9 mouse cellular contexts compared by ENCODE assay signal in genomic region chr12:104002569-104003237, GRCm38 (mm10). TPM values are rescaled to one million over a fixed set of nuclear protein-coding genes. Genes with fewer than 3 reads are reported as not detected.
DNase-seq lines count a peak whose midpoint lies in the region; TF ChIP-seq lines count a peak whose summit lies in the region.
"Had no signal": no experiment of that assay in that cellular context is flagged by ENCODE, and none has a peak within 500 bp of the region (broad histone marks: within the 10 kb centered on the region; RNA-seq: fewer than 3 reads in every experiment).

No protein-coding gene starts in this region.

- no peaks in the 10 kb centered on the region for H3K36me3 ChIP-seq in MEL (ENCODE audit: control insufficient read depth in 1 of 2, insufficient read depth in 2 of 2, low read length in 2 of 2)
- H3K36me3 ChIP-seq: neural tube, embryonic 12.5 days had no signal

- peak; percentile 52 for DNase-seq in MEL (ENCODE audit: low read depth, low spot score)
- DNase-seq in adrenal gland, postnatal 14 days = peak; percentile 50
- DNase-seq in heart, postnatal 4 days = peak; percentile 31
- peak; percentile 62 for DNase-seq in lung, postnatal 14 days
- DNase-seq in layer of hippocampus, adult 8-10 months (ENCODE audit: low spot score in 2 of 2) = no peak
- DNase-seq in cerebellum, adult 9-10 months = no peak
- DNase-seq in frontal cortex, postnatal 14 days (ENCODE audit: low spot score in 2 of 2) = no peak

- H3K27ac ChIP-seq in MEL (ENCODE audit: control insufficient read depth, low read depth, low read length) = peak overlapping the region; percentile 85
- H3K27ac ChIP-seq: neural tube, embryonic 12.5 days had no signal

- no peak overlapping the region for H3K4me3 ChIP-seq in MEL (ENCODE audit: control insufficient read depth in 1 of 2, insufficient read depth in 1 of 2, low read depth in 2 of 2, low read length in 2 of 2)
- H3K4me3 ChIP-seq: neural tube, embryonic 12.5 days had no signal

- H3K27me3 ChIP-seq in MEL (ENCODE audit: control insufficient read depth in 1 of 2, insufficient read depth in 2 of 2, low read length in 2 of 2) = no peaks in the 10 kb centered on the region
- H3K27me3 ChIP-seq: neural tube, embryonic 12.5 days had no signal

- TF ChIP-seq CTCF in MEL (IDR thresholded peaks at IDR 0.05 in 2 of 3, conservative IDR thresholded peaks at IDR 0.05 in 1 of 3; ENCODE audit: control insufficient read depth in 1 of 3, insufficient read depth in 1 of 3, low read depth in 2 of 3, low read length in 3 of 3, poor library complexity in 1 of 3, severe bottlenecking in 1 of 3) = no peak

- no peaks in the 10 kb centered on the region for H3K9me3 ChIP-seq in MEL (replicated peaks; ENCODE audit: insufficient read depth, low read length)
- H3K9me3 ChIP-seq: neural tube, embryonic 12.5 days had no signal

- TF ChIP-seq EP300 in MEL (IDR thresholded peaks at IDR 0.05; ENCODE audit: low read depth in 1 of 2, low read length in 2 of 2) = peak; percentile 22 to 64; a peak in 3 of 4 replicates

- H3K79me2 ChIP-seq in MEL (ENCODE audit: control insufficient read depth, insufficient read depth, low read length, poor library complexity) = no peaks in the 10 kb centered on the region

- H3K4me1 ChIP-seq in MEL (ENCODE audit: control insufficient read depth in 1 of 2, insufficient read depth in 2 of 2, low read length in 2 of 2) = no peaks in the 10 kb centered on the region
- H3K4me1 ChIP-seq: neural tube, embryonic 12.5 days had no signal

- TF ChIP-seq POLR2A in MEL (IDR thresholded peaks at IDR 0.05; ENCODE audit: control insufficient read depth in 1 of 2, insufficient read depth in 1 of 2, low read depth in 1 of 2, low read length in 2 of 2, poor library complexity in 1 of 2) = no peak

- no peak for TF ChIP-seq RAD21 in MEL (IDR thresholded peaks at IDR 0.05; ENCODE audit: low read depth, low read length)

- peak overlapping the region; percentile 11; the same call in 1 of the 2 replicates for H3K9ac ChIP-seq in MEL (ENCODE audit: control insufficient read depth, low read depth, low read length, poor library complexity, severe bottlenecking)
- H3K9ac ChIP-seq: neural tube, embryonic 12.5 days had no signal

TF ChIP-seq in MEL, 35 proteins besides CTCF, POLR2A, EP300 and RAD21:
- peak; percentile 50 for TF ChIP-seq GATA1 (IDR thresholded peaks at IDR 0.05; ENCODE audit: low read depth, low read length)
- TF ChIP-seq SIN3A (IDR thresholded peaks at IDR 0.05; ENCODE audit: low read length) = no peak
- no peak for TF ChIP-seq JUND (IDR thresholded peaks at IDR 0.05; ENCODE audit: low read depth, low read length)
- TF ChIP-seq USF2 (IDR thresholded peaks at IDR 0.05; ENCODE audit: borderline replicate concordance in 1 of 2, insufficient read depth in 1 of 2, low read depth in 1 of 2, low read length in 2 of 2) = no peak
- no peak for TF ChIP-seq ELF1 (IDR thresholded peaks at IDR 0.05; ENCODE audit: low read depth, low read length)
- no peak for TF ChIP-seq TCF12 (IDR thresholded peaks at IDR 0.05; ENCODE audit: low read depth, low read length)
- TF ChIP-seq UBTF (IDR thresholded peaks at IDR 0.05; ENCODE audit: borderline replicate concordance, insufficient read depth, low read depth, low read length) = no peak
- TF ChIP-seq MAZ (IDR thresholded peaks at IDR 0.05; ENCODE audit: low read depth, low read length) = no peak
- no peak for TF ChIP-seq POLR2AphosphoS5 (IDR thresholded peaks at IDR 0.05; ENCODE audit: borderline replicate concordance, low read depth, low read length)
- TF ChIP-seq ETS1 (IDR thresholded peaks at IDR 0.05; ENCODE audit: low read depth, low read length) = peak; percentile 56; the same call in 1 of the 2 replicates
- no peak for TF ChIP-seq ZNF384 (IDR thresholded peaks at IDR 0.05; ENCODE audit: low read depth, low read length)
- TF ChIP-seq MAFK (IDR thresholded peaks at IDR 0.05; ENCODE audit: borderline replicate concordance, low read depth, low read length) = no peak
- TF ChIP-seq NELFE (IDR thresholded peaks at IDR 0.05; ENCODE audit: low read depth, low read length) = no peak

RNA-seq across cellular contexts. Expression of gene Serpina9, which starts 10.9 kb away (rescaled TPM):
- not detected in 2 replicates for total RNA-seq in MEL (2012; rRNA removed)
- under 1 TPM in 1 of 2 experiments, not detected in 1; 0.06 TPM for polyA plus RNA-seq in MEL (2012; ENCODE audit: insufficient read depth in 1 of 2, insufficient read length in 2 of 2, low read depth in 1 of 2, low replicate concordance in 2 of 2, missing spikeins in 1 of 2)
- total RNA-seq in adrenal gland, postnatal 14 days (2021) = 0.22 TPM in 1 of 2 replicates, not detected in the other
- not detected for total RNA-seq in heart, postnatal 4 days (2021)
- total RNA-seq in layer of hippocampus, adult 8-10 months (2022) = under 1 TPM; 0.10 to 0.32 (median 0.14) TPM
- polyA plus RNA-seq: neural tube, embryonic 12.5 days had no signal

RNA-seq across cellular contexts. Expression of gene Serpina11, which starts 12.9 kb away (rescaled TPM):
- 0.65 TPM in 2 replicates for total RNA-seq in MEL (2012; rRNA removed)
- polyA plus RNA-seq in MEL (2012; ENCODE audit: insufficient read depth in 1 of 2, insufficient read length in 2 of 2, low read depth in 1 of 2, low replicate concordance in 2 of 2, missing spikeins in 1 of 2) = under 1 TPM in 1 of 2 experiments, not detected in 1; 0.67 TPM
- total RNA-seq in adrenal gland, postnatal 14 days (2021) = 0.98 and 14.5 TPM in 2 replicates
- not detected for total RNA-seq in heart, postnatal 4 days (2021)
- not detected for total RNA-seq in layer of hippocampus, adult 8-10 months (2022)
- total RNA-seq: left cerebral cortex, postnatal 10 days had no signal
- polyA plus RNA-seq: neural tube, embryonic 12.5 days had no signal

RNA-seq across cellular contexts. Expression of gene Serpina12, which starts 41.5 kb away (rescaled TPM):
- 0.04 TPM in 1 of 2 replicates, not detected in the other for total RNA-seq in MEL (2012; rRNA removed)
- polyA plus RNA-seq in MEL (2012; ENCODE audit: insufficient read depth in 1 of 2, insufficient read length in 2 of 2, low read depth in 1 of 2, low replicate concordance in 2 of 2, missing spikeins in 1 of 2) = not detected
- 0.11 and 0.48 TPM in 2 replicates for total RNA-seq in adrenal gland, postnatal 14 days (2021)
- total RNA-seq in heart, postnatal 4 days (2021) = not detected
- total RNA-seq in layer of hippocampus, adult 8-10 months (2022) = not detected
- total RNA-seq: left cerebral cortex, postnatal 10 days had no signal
- polyA plus RNA-seq: neural tube, embryonic 12.5 days had no signal

RNA-seq across cellular contexts. Expression of gene Serpina1e, which starts 43.9 kb away (rescaled TPM):
- not detected in 2 replicates for total RNA-seq in MEL (2012; rRNA removed)
- polyA plus RNA-seq in MEL (2012; ENCODE audit: insufficient read depth in 1 of 2, insufficient read length in 2 of 2, low read depth in 1 of 2, low replicate concordance in 2 of 2, missing spikeins in 1 of 2) = not detected
- 11.5 and 101 TPM in 2 replicates for total RNA-seq in adrenal gland, postnatal 14 days (2021)
- under 1 TPM in 1 of 2 experiments, not detected in 1; 0.41 TPM for total RNA-seq in heart, postnatal 4 days (2021)
- under 1 TPM in 1 of 4 experiments, not detected in 3; 0.34 TPM for total RNA-seq in layer of hippocampus, adult 8-10 months (2022)
- total RNA-seq: left cerebral cortex, postnatal 10 days had no signal
- polyA plus RNA-seq: neural tube, embryonic 12.5 days had no signal

Comparison
In these comparisons a context has a peak if more than half of its experiments do, and no peak if none do; other contexts are left out.
1. DNase-seq: peak in MEL (single experiment), adrenal gland, postnatal 14 days (single experiment), heart, postnatal 4 days (single experiment) and lung, postnatal 14 days (single experiment); none in layer of hippocampus, adult 8-10 months (0 of 2), cerebellum, adult 9-10 months (single experiment) and frontal cortex, postnatal 14 days (0 of 2).